Mouse (Mus musculus): Measurements from ENCODE around the gene Nrp2. TPM values are rescaled to one million over a fixed set of nuclear protein-coding genes. Genes with fewer than 3 reads are reported as not detected.

The Nrp2 gene
- polyA plus RNA-seq, 1 experiment from 2014 or later = 23.7 TPM

GRCm38 (mm10) chr1:62682456-62683385 lies 20.4 kb upstream of the Nrp2 start:
- no peak overlapping the region for H3K4me3 ChIP-seq (ENCODE audit: low read length)
- H3K27me3 ChIP-seq (replicated peaks; ENCODE audit: control insufficient read depth, insufficient read depth, low read length) = no peaks in the 10 kb centered on the region
- WGBS = 50% methylated on average over 21 of the region's 21 CpGs
- H3K4me1 ChIP-seq (ENCODE audit: control insufficient read depth, insufficient read depth, low read length) = 0 out of 2 replicates have a peak, but pooled peaks cover 4% of the 10 kb centered on the region
- no peaks in the 10 kb centered on the region for H3K9me3 ChIP-seq (ENCODE audit: control insufficient read depth, low read length)
- no peak overlapping the region for H3K27ac ChIP-seq (ENCODE audit: low read length)
- no peaks in the 10 kb centered on the region for H3K36me3 ChIP-seq (ENCODE audit: control insufficient read depth, insufficient read depth, low read length)
- H3K4me2 ChIP-seq (ENCODE audit: low read depth, low read length) = no peak overlapping the region
- no peak for ATAC-seq
- no peak overlapping the region for H3K9ac ChIP-seq (ENCODE audit: low read depth, low read length)

GRCm38 (mm10) chr1:62683498-62683897 lies 19.6 kb upstream of the Nrp2 start:
- Histone ChIP-seq H3K27me3 (replicated peaks; ENCODE audit: control insufficient read depth, insufficient read depth, low read length) (no peaks in the 10 kb centered on the region), H3K27ac (ENCODE audit: low read length) (no peak overlapping the region), H3K9ac (ENCODE audit: low read depth, low read length) (no peak overlapping the region), H3K36me3 (ENCODE audit: control insufficient read depth, insufficient read depth, low read length) (no peaks in the 10 kb centered on the region), H3K9me3 (ENCODE audit: control insufficient read depth, low read length) (no peaks in the 10 kb centered on the region), H3K4me1 (ENCODE audit: control insufficient read depth, insufficient read depth, low read length) (0 out of 2 replicates have a peak, but pooled peaks cover 4% of the 10 kb centered on the region), H3K4me3 (ENCODE audit: low read length) (no peak overlapping the region), H3K4me2 (ENCODE audit: low read depth, low read length) (no peak overlapping the region)
- WGBS = 77% methylated on average over 2 of the region's 2 CpGs
- no peak for ATAC-seq

- WGBS = 64% methylated on average over 8 of the region's 8 CpGs
- no peak overlapping the region for H3K4me3 ChIP-seq (ENCODE audit: low read length)
- H3K4me1 ChIP-seq (ENCODE audit: control insufficient read depth, insufficient read depth, low read length) = no peaks in the 10 kb centered on the region
- peak overlapping the region; percentile 8; the same call in 1 of the 2 replicates for H3K27ac ChIP-seq (ENCODE audit: low read length)
- H3K9me3 ChIP-seq (ENCODE audit: control insufficient read depth, low read length) = no peaks in the 10 kb centered on the region
- no peak overlapping the region for H3K4me2 ChIP-seq (ENCODE audit: low read depth, low read length)
- no peak overlapping the region for H3K9ac ChIP-seq (ENCODE audit: low read depth, low read length)
- H3K36me3 ChIP-seq (ENCODE audit: control insufficient read depth, insufficient read depth, low read length) = no peaks in the 10 kb centered on the region
- H3K27me3 ChIP-seq (replicated peaks; ENCODE audit: control insufficient read depth, insufficient read depth, low read length) = no peaks in the 10 kb centered on the region
- ATAC-seq = no peak
These were observed 15.6 kb upstream of the Nrp2 start for GRCm38 (mm10) chr1:62687511-62687910.

- WGBS = 82% methylated on average over 6 of the region's 6 CpGs
- Histone ChIP-seq H3K9ac (ENCODE audit: low read depth, low read length) (no peak overlapping the region), H3K36me3 (ENCODE audit: control insufficient read depth, insufficient read depth, low read length) (no peaks in the 10 kb centered on the region), H3K4me2 (ENCODE audit: low read depth, low read length) (no peak overlapping the region), H3K27me3 (replicated peaks; ENCODE audit: control insufficient read depth, insufficient read depth, low read length) (no peaks in the 10 kb centered on the region), H3K27ac (ENCODE audit: low read length) (no peak overlapping the region), H3K4me3 (ENCODE audit: low read length) (no peak overlapping the region), H3K4me1 (ENCODE audit: control insufficient read depth, insufficient read depth, low read length) (no peaks in the 10 kb centered on the region), H3K9me3 (ENCODE audit: control insufficient read depth, low read length) (no peaks in the 10 kb centered on the region)
- ATAC-seq = no peak
These were observed 11.9 kb upstream of the Nrp2 start for GRCm38 (mm10) chr1:62691175-62691574.

- Histone ChIP-seq H3K4me1 (ENCODE audit: control insufficient read depth, insufficient read depth, low read length) (peaks cover 12% of the 10 kb centered on the region), H3K27ac (ENCODE audit: low read length) (no peak overlapping the region), H3K9me3 (ENCODE audit: control insufficient read depth, low read length) (no peaks in the 10 kb centered on the region), H3K27me3 (replicated peaks; ENCODE audit: control insufficient read depth, insufficient read depth, low read length) (no peaks in the 10 kb centered on the region), H3K4me2 (ENCODE audit: low read depth, low read length) (peak overlapping the region; percentile 34; the same call in 1 of the 2 replicates), H3K36me3 (ENCODE audit: control insufficient read depth, insufficient read depth, low read length) (no peaks in the 10 kb centered on the region), H3K9ac (ENCODE audit: low read depth, low read length) (no peak overlapping the region), H3K4me3 (ENCODE audit: low read length) (peak overlapping the region; percentile 9; the same call in 1 of the 2 replicates)
- no peak for ATAC-seq
- WGBS = 44% methylated on average over 6 of the region's 6 CpGs
These were observed 6.6 kb upstream of the Nrp2 start for GRCm38 (mm10) chr1:62696312-62696982.

- ATAC-seq = 0 out of 2 replicates have a peak, but pooled peaks have one; percentile 21
- H3K4me3 ChIP-seq (ENCODE audit: low read length) = peak overlapping the region; percentile 9; the same call in 1 of the 2 replicates
- H3K4me1 ChIP-seq (ENCODE audit: control insufficient read depth, insufficient read depth, low read length) = peaks cover 16% of the 10 kb centered on the region
- peak overlapping the region; percentile 34; the same call in 1 of the 2 replicates for H3K4me2 ChIP-seq (ENCODE audit: low read depth, low read length)
- no peaks in the 10 kb centered on the region for H3K27me3 ChIP-seq (replicated peaks; ENCODE audit: control insufficient read depth, insufficient read depth, low read length)
- H3K27ac ChIP-seq (ENCODE audit: low read length) = no peak overlapping the region
- no peaks in the 10 kb centered on the region for H3K9me3 ChIP-seq (ENCODE audit: control insufficient read depth, low read length)
- H3K36me3 ChIP-seq (ENCODE audit: control insufficient read depth, insufficient read depth, low read length) = no peaks in the 10 kb centered on the region
- H3K9ac ChIP-seq (ENCODE audit: low read depth, low read length) = no peak overlapping the region
- WGBS = 14% methylated on average over 9 of the region's 9 CpGs
These were observed 6.1 kb upstream of the Nrp2 start for GRCm38 (mm10) chr1:62696983-62697341.

GRCm38 (mm10) chr1:62697353-62697752 lies 5.7 kb upstream of the Nrp2 start:
- no peak overlapping the region for H3K4me2 ChIP-seq (ENCODE audit: low read depth, low read length)
- no peaks in the 10 kb centered on the region for H3K27me3 ChIP-seq (replicated peaks; ENCODE audit: control insufficient read depth, insufficient read depth, low read length)
- 50% methylated on average over 3 of the region's 3 CpGs for WGBS
- H3K4me1 ChIP-seq (ENCODE audit: control insufficient read depth, insufficient read depth, low read length) = peaks cover 19% of the 10 kb centered on the region
- ATAC-seq = no peak
- no peak overlapping the region for H3K27ac ChIP-seq (ENCODE audit: low read length)
- no peak overlapping the region for H3K9ac ChIP-seq (ENCODE audit: low read depth, low read length)
- H3K36me3 ChIP-seq (ENCODE audit: control insufficient read depth, insufficient read depth, low read length) = no peaks in the 10 kb centered on the region
- H3K4me3 ChIP-seq (ENCODE audit: low read length) = no peak overlapping the region
- no peaks in the 10 kb centered on the region for H3K9me3 ChIP-seq (ENCODE audit: control insufficient read depth, low read length)

- H3K9me3 ChIP-seq (ENCODE audit: control insufficient read depth, low read length) = no peaks in the 10 kb centered on the region
- H3K4me3 ChIP-seq (ENCODE audit: low read length) = no peak overlapping the region
- no peak overlapping the region for H3K4me2 ChIP-seq (ENCODE audit: low read depth, low read length)
- ATAC-seq = peak; percentile 29; the same call in 1 of the 2 replicates
- peaks cover 20% of the 10 kb centered on the region for H3K4me1 ChIP-seq (ENCODE audit: control insufficient read depth, insufficient read depth, low read length)
- no peaks in the 10 kb centered on the region for H3K36me3 ChIP-seq (ENCODE audit: control insufficient read depth, insufficient read depth, low read length)
- no peaks in the 10 kb centered on the region for H3K27me3 ChIP-seq (replicated peaks; ENCODE audit: control insufficient read depth, insufficient read depth, low read length)
- whole genome bisulfite sequencing = 54% methylated on average over 4 of the region's 4 CpGs
- no peak overlapping the region for H3K27ac ChIP-seq (ENCODE audit: low read length)
- H3K9ac ChIP-seq (ENCODE audit: low read depth, low read length) = no peak overlapping the region
These were observed 3.3 kb upstream of the Nrp2 start for GRCm38 (mm10) chr1:62699801-62700200.

- Histone ChIP-seq H3K4me2 (ENCODE audit: low read depth, low read length) (no peak overlapping the region), H3K27ac (ENCODE audit: low read length) (no peak overlapping the region), H3K27me3 (replicated peaks; ENCODE audit: control insufficient read depth, insufficient read depth, low read length) (no peaks in the 10 kb centered on the region), H3K4me1 (ENCODE audit: control insufficient read depth, insufficient read depth, low read length) (peaks cover 20% of the 10 kb centered on the region), H3K4me3 (ENCODE audit: low read length) (no peak overlapping the region), H3K9ac (ENCODE audit: low read depth, low read length) (no peak overlapping the region), H3K36me3 (ENCODE audit: control insufficient read depth, insufficient read depth, low read length) (no peaks in the 10 kb centered on the region), H3K9me3 (ENCODE audit: control insufficient read depth, low read length) (no peaks in the 10 kb centered on the region)
- 28% methylated on average over 10 of the region's 10 CpGs for WGBS
- ATAC-seq = peak; percentile 39
These were observed 1.8 kb upstream of the Nrp2 start for GRCm38 (mm10) chr1:62701065-62701921.
